Mouse (Mus musculus) sigmoid colon, adult 10 weeks (tissue): ENCODE results near the gene Olfr1269. TPM values are rescaled to one million over a fixed set of nuclear protein-coding genes. Genes with fewer than 3 reads are reported as not detected.

Experiments
- polyA plus RNA-seq: library from polyadenylated mRNA; stranded (reverse); fragments of 350-450 nt; fragmentation: Illumina TruSeq; extraction: RNeasy Lipid Tissue Mini Kit (QIAGEN cat#74804); gene quantifications from one replicate; pipeline ENCODE4 v1.2.3, GENCODE M21; 2014; ENCODE audit warnings: low read depth, low replicate concordance

The Olfr1269 gene
- polyA plus RNA-seq: not detected

GRCm38 (mm10) chr2:90121312-90121711, at the start of gene Olfr1269:
TSS of gene Olfr1269 (minus strand) at chr2:90121412.

GRCm38 (mm10) chr2:90152991-90153390, 31.8 kb upstream of the Olfr1269 start, which contains the start of gene Olfr1270:
TSS of gene Olfr1270 (minus strand) at chr2:90153091.

GRCm38 (mm10) chr2:90142196-90142595, 21.0 kb upstream of the Olfr1269 start, which contains the start of gene Olfr32:
TSS of gene Olfr32 (minus strand) at chr2:90142296.

Other genes starting within 250 kb of the Olfr1269 start
- gene Olfr1257, start 243.0 kb downstream of the Olfr1269 start, polyA plus RNA-seq: not detected
- gene Olfr1258, start 194.1 kb downstream of the Olfr1269 start, polyA plus RNA-seq: not detected
- not detected for gene Olfr1259, start 172.7 kb downstream of the Olfr1269 start, polyA plus RNA-seq
- gene Olfr1260, start 147.1 kb downstream of the Olfr1269 start, polyA plus RNA-seq: not detected
- not detected for gene Olfr1261, start 130.2 kb downstream of the Olfr1269 start, polyA plus RNA-seq
- gene Olfr1262, start 121.3 kb downstream of the Olfr1269 start, polyA plus RNA-seq: not detected
- gene Olfr1263, start 109.3 kb downstream of the Olfr1269 start, polyA plus RNA-seq: not detected
- not detected for gene Olfr1264, start 95.8 kb downstream of the Olfr1269 start, polyA plus RNA-seq
- not detected for gene Olfr1265, start 86.1 kb downstream of the Olfr1269 start, polyA plus RNA-seq
- gene Olfr140, start 57.8 kb downstream of the Olfr1269 start, polyA plus RNA-seq: not detected
- gene Olfr32, start 20.9 kb upstream of the Olfr1269 start, polyA plus RNA-seq: not detected
- not detected for gene Olfr1270, start 31.7 kb upstream of the Olfr1269 start, polyA plus RNA-seq
- gene Olfr1506, start 103.1 kb upstream of the Olfr1269 start, polyA plus RNA-seq: not detected
- not detected for gene Olfr142, start 136.2 kb upstream of the Olfr1269 start, polyA plus RNA-seq
- gene Olfr1271, start 149.6 kb upstream of the Olfr1269 start, polyA plus RNA-seq: not detected
- gene Olfr1272, start 171.4 kb upstream of the Olfr1269 start, polyA plus RNA-seq: not detected
- not detected for gene Gm13769, start 200.8 kb upstream of the Olfr1269 start, polyA plus RNA-seq